Mouse (Mus musculus) intestine, postnatal 0 days (tissue): ENCODE data around the gene Plcxd1. TPM values are rescaled to one million over a fixed set of nuclear protein-coding genes. Genes with fewer than 3 reads are reported as not detected.

Experiments used
- ATAC-seq: fragments of 200-750 bp; cut with Nextera tagmentation; 2 replicates; pipeline ENCODE4 v1.8.0; 2017; ENCODE audit warnings: mild to moderate bottlenecking, moderate TSS enrichment, moderate library complexity
- H3K27ac ChIP-seq: fragments of 300-500 bp; sonication (generic); 2 replicates; pipeline ENCODE4 v1.5.1; 2014; ENCODE audit warnings: mild to moderate bottlenecking, low read depth, low read length, moderate library complexity
- H3K27me3 ChIP-seq: fragments of 300-500 bp; sonication (generic); replicated peaks from 2 replicates; pipeline ENCODE4 v1.6.1; 2014; ENCODE audit warnings: low read length, mixed read lengths; ENCODE audit not compliant: control insufficient read depth, insufficient read depth
- H3K36me3 ChIP-seq: fragments of 300-500 bp; sonication (generic); 2 replicates; pipeline ENCODE4 v1.6.1; 2014; ENCODE audit warnings: mild to moderate bottlenecking, moderate library complexity; ENCODE audit not compliant: control insufficient read depth, insufficient read depth
- H3K4me1 ChIP-seq: fragments of 300-500 bp; sonication (generic); replicated peaks from 2 replicates; pipeline ENCODE4 v1.6.1; 2014; ENCODE audit warnings: antibody characterized with exemption, low read length, mixed read lengths; ENCODE audit not compliant: control insufficient read depth, insufficient read depth
- H3K4me2 ChIP-seq: fragments of 300-500 bp; sonication (generic); replicated peaks from 2 replicates; pipeline ENCODE4 v1.6.1; 2014; ENCODE audit warnings: low read depth, mild to moderate bottlenecking, moderate library complexity
- H3K4me3 ChIP-seq: fragments of 300-500 bp; sonication (generic); 2 replicates; pipeline ENCODE4 v1.5.1; 2014; ENCODE audit warnings: low read depth, low read length
- H3K9ac ChIP-seq: fragments of 300-500 bp; sonication (generic); 2 replicates; pipeline ENCODE4 v1.6.1; 2014; ENCODE audit warnings: mild to moderate bottlenecking, low read depth, low read length
- H3K9me3 ChIP-seq: fragments of 300-500 bp; sonication (generic); 2 replicates; pipeline ENCODE4 v1.6.1; 2016; ENCODE audit warnings: mixed run types; ENCODE audit not compliant: control insufficient read depth
- CTCF ChIP-seq: sonication (generic); IDR thresholded peaks from 2 replicates; pipeline ENCODE4 v1.5.1; 2016; ENCODE audit warnings: low read depth, mild to moderate bottlenecking, control low read depth, antibody characterized with exemption, moderate library complexity
- WGBS: fragments of 180-500 bp; shearing (Covaris S2); extraction: QIAGEN DNeasy Blood & Tissue Kit; methylation state at CpG from one replicate; pipeline ENCODE4 v1.1.7; 2014; 5-methylcytosine and 5-hydroxymethylcytosine counted together
- polyA plus RNA-seq: library from polyadenylated mRNA; unstranded; fragments of >200 nt; fragmentation: Nextera tagmentation; extraction: Ambion mirVana; gene quantifications from 2 replicates; pipeline ENCODE4 v1.2.1, GENCODE M21; 2015

Gene Plcxd1
- polyA plus RNA-seq, 1 experiment from 2014 or later: 0.63 TPM

- H3K4me3 ChIP-seq: peak overlapping the region; percentile 89
- peak overlapping the region; percentile 69 for H3K9ac ChIP-seq
- H3K36me3 ChIP-seq: 0 out of 2 replicates have a peak, but pooled peaks cover 4% of the 10 kb centered on the region
- WGBS: 3% methylated on average over 18 of the region's 18 CpGs
- H3K4me2 ChIP-seq: peak overlapping the region; percentile 78
- no peaks in the 10 kb centered on the region for H3K4me1 ChIP-seq
- no peak for ATAC-seq
- no peaks in the 10 kb centered on the region for H3K9me3 ChIP-seq
- H3K27me3 ChIP-seq: no peaks in the 10 kb centered on the region
- H3K27ac ChIP-seq: peak overlapping the region; percentile 54
- TF ChIP-seq CTCF: no peak
Observed at GRCm38 (mm10) chr5:110136087-110136464, 36.3 kb downstream of the Plcxd1 start.

DNA sequence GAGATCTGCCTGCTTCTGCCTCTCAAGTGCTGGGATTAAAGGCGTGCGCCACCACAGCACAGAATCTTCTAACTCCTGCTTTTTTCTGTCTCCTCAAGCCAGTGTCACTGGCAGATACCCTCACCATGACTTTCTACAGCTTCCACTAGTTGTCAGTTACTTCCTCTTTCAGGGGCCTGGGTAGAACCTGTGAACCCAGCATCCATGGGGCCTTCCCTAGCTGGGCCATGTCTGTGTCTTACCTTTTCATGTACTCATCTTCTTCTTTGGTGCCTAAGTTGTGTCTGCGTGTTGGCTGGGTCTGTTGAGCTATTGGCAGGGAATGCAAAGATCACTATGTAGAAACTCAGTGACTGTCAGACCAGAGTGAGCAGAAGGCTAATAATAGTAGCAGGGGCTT lies 38.0 kb downstream of the Plcxd1 start:
- 95% methylated on average over 3 of the region's 3 CpGs for WGBS

GRCm38 (mm10) chr5:110139325-110139724 lies 39.6 kb downstream of the Plcxd1 start:
- no peak for ATAC-seq
- H3K36me3 ChIP-seq: peaks cover 20% of the 10 kb centered on the region
- H3K4me1 ChIP-seq: no peaks in the 10 kb centered on the region
- WGBS: 100% methylated on average over 3 of the region's 3 CpGs
- H3K9ac ChIP-seq: no peak overlapping the region
- no peak overlapping the region for H3K27ac ChIP-seq
- no peaks in the 10 kb centered on the region for H3K27me3 ChIP-seq
- no peak overlapping the region for H3K4me2 ChIP-seq
- H3K9me3 ChIP-seq: no peaks in the 10 kb centered on the region
- H3K4me3 ChIP-seq: no peak overlapping the region
- no peak for TF ChIP-seq CTCF

More for the DNA sequence above, 38.0 kb downstream of the Plcxd1 start:
- H3K36me3 ChIP-seq: peaks cover 11% of the 10 kb centered on the region; the same call in 1 of the 2 replicates
- H3K27me3 ChIP-seq: no peaks in the 10 kb centered on the region
- H3K4me2 ChIP-seq: no peak overlapping the region
- no peaks in the 10 kb centered on the region for H3K4me1 ChIP-seq
- ATAC-seq: no peak
- H3K9ac ChIP-seq: no peak overlapping the region
- no peak for TF ChIP-seq CTCF
- H3K4me3 ChIP-seq: no peak overlapping the region
- no peak overlapping the region for H3K27ac ChIP-seq
- H3K9me3 ChIP-seq: no peaks in the 10 kb centered on the region

- H3K27ac ChIP-seq: no peak overlapping the region
- H3K4me3 ChIP-seq: no peak overlapping the region
- WGBS: 92% methylated on average over 7 of the region's 7 CpGs
- H3K4me1 ChIP-seq: no peaks in the 10 kb centered on the region
- H3K9ac ChIP-seq: no peak overlapping the region
- H3K36me3 ChIP-seq: peaks cover 26% of the 10 kb centered on the region
- H3K27me3 ChIP-seq: no peaks in the 10 kb centered on the region
- no peaks in the 10 kb centered on the region for H3K9me3 ChIP-seq
- TF ChIP-seq CTCF: no peak
- ATAC-seq: no peak
- no peak overlapping the region for H3K4me2 ChIP-seq
Observed at GRCm38 (mm10) chr5:110140424-110140823, 40.7 kb downstream of the Plcxd1 start.

GRCm38 (mm10) chr5:110142309-110142708 lies 42.5 kb downstream of the Plcxd1 start:
- Histone ChIP-seq H3K4me1 (no peaks in the 10 kb centered on the region), H3K36me3 (peaks cover 40% of the 10 kb centered on the region)
- ATAC-seq: no peak

GRCm38 (mm10) chr5:110143007-110143406 lies 43.2 kb downstream of the Plcxd1 start:
- 89% methylated on average over 5 of the region's 5 CpGs for WGBS
- no peaks in the 10 kb centered on the region for H3K9me3 ChIP-seq
- no peak for ATAC-seq
- no peaks in the 10 kb centered on the region for H3K4me1 ChIP-seq
- H3K27ac ChIP-seq: no peak overlapping the region
- no peak overlapping the region for H3K9ac ChIP-seq
- H3K4me3 ChIP-seq: no peak overlapping the region
- H3K36me3 ChIP-seq: peaks cover 46% of the 10 kb centered on the region
- H3K4me2 ChIP-seq: no peak overlapping the region
- TF ChIP-seq CTCF: peak; percentile 64
- no peaks in the 10 kb centered on the region for H3K27me3 ChIP-seq

More at GRCm38 (mm10) chr5:110142309-110142708, 42.5 kb downstream of the Plcxd1 start:
- no peak overlapping the region for H3K4me3 ChIP-seq
- H3K27ac ChIP-seq: no peak overlapping the region
- H3K9ac ChIP-seq: no peak overlapping the region
- H3K9me3 ChIP-seq: no peaks in the 10 kb centered on the region
- WGBS: 87% methylated on average over 2 of the region's 2 CpGs
- H3K4me2 ChIP-seq: no peak overlapping the region
- H3K27me3 ChIP-seq: no peaks in the 10 kb centered on the region
- TF ChIP-seq CTCF: no peak

Other genes with a start within 250 kb of the Plcxd1 start
- 0.55 and 0.69 TPM in 2 replicates for gene Gm15446, start 176.6 kb upstream of the Plcxd1 start, polyA plus RNA-seq
- 15.0 and 16.4 TPM in 2 replicates for gene Zfp932, start 103.4 kb upstream of the Plcxd1 start, polyA plus RNA-seq
- gene Gm17655, start 27.5 kb upstream of the Plcxd1 start, polyA plus RNA-seq: 1.4 and 1.6 TPM in 2 replicates
- gene Gm35315, start 5.5 kb upstream of the Plcxd1 start, polyA plus RNA-seq: 0.25 and 0.52 TPM in 2 replicates
- gene Gtpbp6, start 8.2 kb downstream of the Plcxd1 start, polyA plus RNA-seq: 14.9 and 15.2 TPM in 2 replicates
- 2.0 TPM in 2 replicates for gene Zfp605, start 10.1 kb downstream of the Plcxd1 start, polyA plus RNA-seq
- gene Chfr, start 35.9 kb downstream of the Plcxd1 start, polyA plus RNA-seq: 23.6 and 26.2 TPM in 2 replicates
- 8.1 and 9.1 TPM in 2 replicates for gene Golga3, start 76.7 kb downstream of the Plcxd1 start, polyA plus RNA-seq
- gene Ankle2, start 131.0 kb downstream of the Plcxd1 start, polyA plus RNA-seq: 8.7 and 9.5 TPM in 2 replicates
- gene Pgam5, start 169.9 kb downstream of the Plcxd1 start, polyA plus RNA-seq: 25.5 and 26.4 TPM in 2 replicates
- gene Pxmp2, start 186.2 kb downstream of the Plcxd1 start, polyA plus RNA-seq: 5.8 and 6.3 TPM in 2 replicates
- gene Pole, start 186.3 kb downstream of the Plcxd1 start, polyA plus RNA-seq: 4.7 and 5.1 TPM in 2 replicates
- gene P2rx2, start 243.2 kb downstream of the Plcxd1 start, polyA plus RNA-seq: 1.6 TPM in 2 replicates
- not detected in 2 replicates for gene Lrcol1, start 244.8 kb downstream of the Plcxd1 start, polyA plus RNA-seq